Mouse (Mus musculus) CH12.LX (cell line): ENCODE data around the gene Actr5.

Experiments
- CHD1 ChIP-seq: IDR thresholded peaks from 2 replicates; pipeline ENCODE4 v1.6.1; 2012; ENCODE audit warnings: low read depth, low read length, improper control_type of control experiment, inconsistent platforms
- CTCF ChIP-seq, 2 experiments: IDR thresholded peaks in 1 of 2; conservative IDR thresholded peaks in 1 of 2; 2 replicates each; pipeline ENCODE4 v1.5.1; 2011 to 2012; ENCODE audit warnings: low read depth in 2 of 2, low read length in 2 of 2, improper control_type of control experiment in 1 of 2, inconsistent platforms in 1 of 2, mild to moderate bottlenecking in 1 of 2, moderate library complexity in 1 of 2
- E2F4 ChIP-seq: IDR thresholded peaks from 2 replicates; pipeline ENCODE4 v1.6.1; 2011; ENCODE audit warnings: low read depth, low read length, improper control_type of control experiment; ENCODE audit not compliant: insufficient replicate concordance
- ETS1 ChIP-seq: conservative IDR thresholded peaks from 2 replicates; pipeline ENCODE4 v1.6.1; 2012; ENCODE audit warnings: low read depth, mild to moderate bottlenecking, inconsistent platforms, low read length, improper control_type of control experiment, moderate library complexity
- MAX ChIP-seq: IDR thresholded peaks from 2 replicates; pipeline ENCODE4 v1.6.1; 2011; ENCODE audit warnings: low read length, improper control_type of control experiment
- POLR2A ChIP-seq: IDR thresholded peaks from 2 replicates; pipeline ENCODE4 v1.6.1; 2011; ENCODE audit warnings: low read depth, mild to moderate bottlenecking, improper control_type of control experiment, low read length

DNA sequence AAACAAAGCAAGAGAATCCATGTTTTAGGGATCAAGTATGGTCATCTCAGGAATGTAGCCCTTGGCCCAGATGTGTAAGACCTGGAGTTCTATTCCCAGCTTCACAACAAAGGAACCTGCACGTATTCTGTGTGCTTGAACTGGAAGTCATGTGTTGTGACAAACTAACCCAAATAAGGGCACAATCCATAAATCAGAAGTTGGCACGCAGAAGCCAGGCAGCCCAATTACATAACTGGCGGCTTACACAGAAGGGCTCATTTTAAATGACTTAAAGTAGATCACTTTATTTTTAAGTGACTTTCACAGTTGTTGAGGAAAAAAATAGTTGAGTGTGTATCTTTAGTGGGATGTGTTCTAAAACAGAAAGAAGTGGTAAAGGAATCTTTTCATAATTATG lies 19.1 kb downstream of the Actr5 start:
- TF ChIP-seq MAX (no peak), E2F4 (no peak), CTCF (conservative IDR thresholded peaks at IDR 0.05 in 1 of 2, IDR thresholded peaks at IDR 0.05 in 1 of 2; ENCODE audit: low read depth in 2 of 2, low read length in 2 of 2) (no peak), POLR2A (no peak), ETS1 (no peak), CHD1 (no peak)
